Mouse (Mus musculus) heart, postnatal 0 days (tissue): Measurements from ENCODE around the gene Syk. TPM values are rescaled to one million over a fixed set of nuclear protein-coding genes. Genes with fewer than 3 reads are reported as not detected.
A peak's percentile ranks its signal among the peaks of the same experiment; 100 is the strongest.

Experiments used
- ATAC-seq: fragments of 200-750 bp; cut with Nextera tagmentation; 2 replicates; pipeline ENCODE4 v1.8.0; 2017; ENCODE audit warnings: low read depth, moderate number of reproducible peaks, moderate library complexity; ENCODE audit not compliant: insufficient read depth
- DNase-seq: peaks from one replicate; pipeline ENCODE4 v3.0.0-alpha.2; 2016; ENCODE audit warnings: low spot score
- H3K27ac ChIP-seq: fragments of 300-500 bp; sonication (generic); 2 replicates; pipeline ENCODE4 v1.5.1; 2014; ENCODE audit warnings: low read depth, mild to moderate bottlenecking
- H3K27me3 ChIP-seq: fragments of 300-500 bp; sonication (generic); 2 replicates; pipeline ENCODE4 v1.6.1; 2014; ENCODE audit warnings: low read length, mixed read lengths; ENCODE audit not compliant: control insufficient read depth, insufficient read depth
- H3K36me3 ChIP-seq: fragments of 300-500 bp; sonication (generic); replicated peaks from 2 replicates; pipeline ENCODE4 v1.6.1; 2014; ENCODE audit warnings: low read length, mixed read lengths; ENCODE audit not compliant: control insufficient read depth, insufficient read depth
- H3K4me1 ChIP-seq: fragments of 300-500 bp; sonication (generic); 2 replicates; pipeline ENCODE4 v1.6.1; 2014; ENCODE audit warnings: antibody characterized with exemption; ENCODE audit not compliant: control insufficient read depth, insufficient read depth
- H3K4me2 ChIP-seq: fragments of 300-500 bp; sonication (generic); 2 replicates; pipeline ENCODE4 v1.6.1; 2014; ENCODE audit warnings: low read depth, mild to moderate bottlenecking, low read length, moderate library complexity
- H3K4me3 ChIP-seq: fragments of 300-500 bp; sonication (generic); 2 replicates; pipeline ENCODE4 v1.5.1; 2014; ENCODE audit warnings: low read depth, low read length
- H3K9ac ChIP-seq: fragments of 300-500 bp; sonication (generic); replicated peaks from 2 replicates; pipeline ENCODE4 v1.6.1; 2014; ENCODE audit warnings: low read depth, low read length, mixed read lengths
- H3K9me3 ChIP-seq: fragments of 300-500 bp; sonication (generic); replicated peaks from 2 replicates; pipeline ENCODE4 v1.6.1; 2016; ENCODE audit warnings: low read length; ENCODE audit not compliant: control insufficient read depth
- CTCF ChIP-seq: IDR thresholded peaks from 2 replicates; pipeline ENCODE4 v1.5.1; 2016; ENCODE audit warnings: antibody characterized with exemption, control low read depth, low read depth
- EP300 ChIP-seq: IDR thresholded peaks from 2 replicates; pipeline ENCODE4 v1.6.1; 2016; ENCODE audit warnings: antibody characterized with exemption, low read depth
- WGBS: fragments of 180-500 bp; shearing (Covaris S2); extraction: QIAGEN DNeasy Blood & Tissue Kit; methylation state at CpG from one replicate; pipeline ENCODE4 v1.1.7; 2014; 5-methylcytosine and 5-hydroxymethylcytosine counted together
- polyA plus RNA-seq: library from polyadenylated mRNA; unstranded; fragments of >200 nt; fragmentation: Nextera tagmentation; extraction: Ambion mirVana; gene quantifications from 2 replicates; pipeline ENCODE4 v1.2.1, GENCODE M21; 2015
- total RNA-seq: library from RNA; depleted of rRNA; stranded (reverse); fragments of >200 nt; gene quantifications from 2 replicates; pipeline ENCODE4 v1.2.3, GENCODE M21; 2014; ENCODE audit warnings: low replicate concordance

Syk gene
- total and polyA plus RNA-seq, 2 experiments from 2014 or later = 5.7 to 18.3 TPM

- peaks cover 21% of the 10 kb centered on the region for H3K36me3 ChIP-seq
- ATAC-seq (no peak), DNase-seq (no peak)
- H3K9ac ChIP-seq = no peak overlapping the region
- H3K4me3 ChIP-seq = no peak overlapping the region
- TF ChIP-seq EP300 = no peak
- no peak for TF ChIP-seq CTCF
- no peak overlapping the region for H3K4me2 ChIP-seq
- 71% methylated on average over 3 of the region's 3 CpGs for WGBS
- no peaks in the 10 kb centered on the region for H3K9me3 ChIP-seq
- no peaks in the 10 kb centered on the region for H3K4me1 ChIP-seq
- H3K27me3 ChIP-seq = no peaks in the 10 kb centered on the region
- no peak overlapping the region for H3K27ac ChIP-seq
These were observed 30.3 kb downstream of the Syk start for GRCm38 (mm10) chr13:52613266-52613665.

- no peaks in the 10 kb centered on the region for H3K9me3 ChIP-seq
- 76% methylated on average over 4 of the region's 4 CpGs for WGBS
- no peak overlapping the region for H3K9ac ChIP-seq
- no peak for ATAC-seq
- no peaks in the 10 kb centered on the region for H3K4me1 ChIP-seq
- H3K27ac ChIP-seq = no peak overlapping the region
- no peak overlapping the region for H3K4me2 ChIP-seq
- H3K27me3 ChIP-seq = no peaks in the 10 kb centered on the region
- no peak overlapping the region for H3K4me3 ChIP-seq
- no peak for TF ChIP-seq CTCF
- no peak for TF ChIP-seq EP300
- DNase-seq = no peak
- H3K36me3 ChIP-seq = peaks cover 24% of the 10 kb centered on the region
These were observed 32.1 kb downstream of the Syk start for GRCm38 (mm10) chr13:52615085-52615484.

DNA sequence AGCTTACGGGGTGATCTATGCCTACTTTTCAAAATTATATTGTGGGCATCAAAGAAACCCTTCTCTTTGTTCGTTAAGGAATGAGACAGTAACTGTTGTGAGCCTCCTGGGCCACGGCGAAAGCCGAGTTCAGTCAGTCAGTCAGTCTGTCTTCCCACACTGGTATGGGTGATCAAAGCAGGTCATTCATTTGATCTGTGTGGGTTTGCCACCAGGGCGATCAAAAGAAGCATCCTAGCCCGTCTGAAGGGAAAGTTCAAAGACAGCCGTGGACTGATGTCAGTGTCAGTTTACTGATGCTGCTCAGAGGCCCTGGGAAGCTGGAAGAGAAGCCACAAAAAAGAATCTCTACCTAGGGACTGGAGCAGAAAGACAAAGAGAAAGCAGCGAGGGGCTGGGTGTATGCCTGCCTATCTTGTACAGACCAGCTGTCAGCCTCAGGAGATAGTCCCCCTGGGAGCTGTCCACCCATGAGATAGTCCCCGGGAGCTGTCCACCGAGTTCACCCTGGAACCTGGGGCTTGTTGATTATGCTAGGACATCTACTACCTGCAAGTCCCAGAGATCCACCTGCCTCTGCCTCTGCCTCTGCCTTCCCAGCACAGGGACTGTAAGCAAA is 34.2 kb downstream of the Syk start:
- Histone ChIP-seq H3K9me3 (no peaks in the 10 kb centered on the region), H3K9ac (no peak overlapping the region), H3K27me3 (no peaks in the 10 kb centered on the region), H3K4me2 (no peak overlapping the region), H3K4me3 (no peak overlapping the region), H3K4me1 (no peaks in the 10 kb centered on the region), H3K27ac (no peak overlapping the region), H3K36me3 (peaks cover 27% of the 10 kb centered on the region)
- TF ChIP-seq EP300 (no peak), CTCF (no peak)
- no peak for ATAC-seq
- DNase-seq = no peak
- 68% methylated on average over 11 of the region's 11 CpGs for WGBS

DNA sequence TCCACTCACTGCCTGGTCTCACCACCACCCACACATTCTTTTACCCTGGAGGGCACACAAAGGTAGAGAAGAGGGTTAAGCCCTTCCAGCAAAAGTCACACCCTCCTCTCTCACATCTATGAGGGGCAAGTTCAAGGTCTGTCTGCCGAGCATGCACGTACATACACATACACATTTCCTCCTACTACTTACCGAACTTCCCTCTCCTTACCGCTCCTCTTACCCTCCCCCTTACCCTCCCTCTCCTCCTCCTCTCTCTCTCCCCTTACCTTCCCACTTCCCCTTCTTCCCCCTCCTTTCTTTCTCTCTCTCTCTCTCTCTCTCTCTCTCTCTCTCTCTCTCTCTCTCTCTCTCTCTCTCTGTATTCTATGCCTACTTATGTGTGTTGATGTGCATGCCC is 35.6 kb downstream of the Syk start:
- Histone ChIP-seq H3K9me3 (no peaks in the 10 kb centered on the region), H3K9ac (no peak overlapping the region), H3K36me3 (peaks cover 13% of the 10 kb centered on the region), H3K4me2 (no peak overlapping the region), H3K4me1 (0 out of 2 replicates have a peak, but pooled peaks cover 2% of the 10 kb centered on the region), H3K27me3 (no peaks in the 10 kb centered on the region), H3K4me3 (no peak overlapping the region), H3K27ac (no peak overlapping the region)
- TF ChIP-seq CTCF = no peak
- WGBS = 59% methylated on average over 4 of the region's 4 CpGs
- ATAC-seq (no peak), DNase-seq (no peak)

- no peak overlapping the region for H3K27ac ChIP-seq
- no peak overlapping the region for H3K4me3 ChIP-seq
- H3K4me1 ChIP-seq = 0 out of 2 replicates have a peak, but pooled peaks cover 6% of the 10 kb centered on the region
- H3K27me3 ChIP-seq = no peaks in the 10 kb centered on the region
- H3K9ac ChIP-seq = no peak overlapping the region
- no peak for TF ChIP-seq EP300
- no peak for TF ChIP-seq CTCF
- peaks cover 12% of the 10 kb centered on the region; the same call in 1 of the 2 replicates for H3K36me3 ChIP-seq
- H3K9me3 ChIP-seq = no peaks in the 10 kb centered on the region
- 69% methylated on average over 5 of the region's 5 CpGs for WGBS
- H3K4me2 ChIP-seq = no peak overlapping the region
- ATAC-seq (no peak), DNase-seq (no peak)
These were observed 36.5 kb downstream of the Syk start for GRCm38 (mm10) chr13:52619482-52619881.

DNA sequence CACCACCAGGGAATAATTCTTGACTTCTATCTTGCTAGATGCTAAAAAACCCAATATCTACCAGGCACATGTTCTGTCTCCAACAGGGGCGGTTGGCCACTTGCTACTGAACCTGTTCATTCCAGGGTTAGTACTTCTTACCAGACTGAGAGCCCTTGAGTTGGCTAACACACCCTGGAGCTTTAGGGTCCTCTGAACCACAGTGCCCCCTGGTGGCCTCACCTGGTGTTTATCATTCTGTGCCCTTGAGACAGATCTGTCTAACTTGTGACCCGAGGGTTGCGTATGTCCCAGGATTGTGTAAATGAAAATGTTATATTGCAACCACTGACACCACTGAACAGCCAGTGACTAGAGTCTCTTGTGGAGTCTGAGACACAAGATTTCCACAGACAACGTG is 41.1 kb downstream of the Syk start:
- TF ChIP-seq EP300 = no peak
- TF ChIP-seq CTCF = peak; percentile 84
- Histone ChIP-seq H3K4me3 (no peak overlapping the region), H3K27me3 (no peaks in the 10 kb centered on the region), H3K4me2 (no peak overlapping the region), H3K4me1 (0 out of 2 replicates have a peak, but pooled peaks cover 6% of the 10 kb centered on the region), H3K27ac (no peak overlapping the region), H3K9ac (no peak overlapping the region), H3K36me3 (peaks cover 12% of the 10 kb centered on the region; the same call in 1 of the 2 replicates), H3K9me3 (no peaks in the 10 kb centered on the region)
- WGBS = 52% methylated on average over 4 of the region's 4 CpGs
- DNase-seq (peak; percentile 63), ATAC-seq (peak; percentile 43; the same call in 1 of the 2 replicates)
